Mouse (Mus musculus) spleen, postnatal 10 days (tissue): ENCODE measurements around the gene Erbb3.
A peak's percentile ranks its signal among the peaks of the same experiment; 100 is the strongest.
"Not testable (repeated sequence)": the region's sequence is repeated elsewhere in the genome, so short reads cannot be mapped to it uniquely, and the experiment has no call there.

Experiments
- DNase-seq, 2 experiments: peaks; one replicate each; pipeline ENCODE4 v3.0.0; 2021 to 2022; ENCODE audit warnings: low spot score in 2 of 2

The Erbb3 gene

DNA sequence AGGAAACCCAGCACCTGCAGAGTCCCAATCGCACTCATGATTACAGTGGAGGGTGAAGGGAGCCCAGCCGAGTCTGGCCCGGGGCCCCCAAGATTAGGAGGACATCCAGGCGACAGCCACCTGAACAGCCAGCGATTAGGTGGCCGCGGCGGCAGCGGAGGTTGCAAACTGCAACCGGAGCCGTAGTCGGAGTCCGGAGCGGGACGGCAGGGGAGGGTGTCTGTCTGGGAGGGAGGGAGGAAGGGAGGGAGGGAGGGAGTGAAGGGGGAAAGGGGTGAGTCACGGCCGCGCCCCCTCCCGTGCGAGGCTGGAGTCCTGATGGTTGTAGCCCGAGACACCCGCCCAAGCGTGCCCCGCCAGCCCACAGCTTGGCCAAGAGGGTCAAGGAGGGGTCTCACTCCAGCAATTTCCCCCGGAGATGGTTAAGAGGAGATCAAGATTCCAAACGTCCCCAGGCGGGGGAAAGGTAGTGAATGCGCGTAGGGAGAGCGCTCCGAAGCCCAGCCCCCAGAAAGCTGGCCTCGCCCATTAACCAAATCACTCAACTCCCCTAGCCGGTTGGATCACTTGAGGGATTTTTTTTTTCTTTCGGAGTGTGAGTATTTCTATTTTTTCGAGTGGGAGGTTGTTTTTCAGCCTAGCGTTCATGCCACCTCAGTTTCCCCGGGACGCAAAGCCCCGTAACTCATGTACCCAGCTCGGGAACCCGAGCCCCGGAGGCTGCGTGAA is at the start of gene Erbb3:
Gene Erbb3 (minus strand): TSS at position 189 of the 729 bp plus-strand sequence.
- DNase-seq = peak; percentile 35

DNA sequence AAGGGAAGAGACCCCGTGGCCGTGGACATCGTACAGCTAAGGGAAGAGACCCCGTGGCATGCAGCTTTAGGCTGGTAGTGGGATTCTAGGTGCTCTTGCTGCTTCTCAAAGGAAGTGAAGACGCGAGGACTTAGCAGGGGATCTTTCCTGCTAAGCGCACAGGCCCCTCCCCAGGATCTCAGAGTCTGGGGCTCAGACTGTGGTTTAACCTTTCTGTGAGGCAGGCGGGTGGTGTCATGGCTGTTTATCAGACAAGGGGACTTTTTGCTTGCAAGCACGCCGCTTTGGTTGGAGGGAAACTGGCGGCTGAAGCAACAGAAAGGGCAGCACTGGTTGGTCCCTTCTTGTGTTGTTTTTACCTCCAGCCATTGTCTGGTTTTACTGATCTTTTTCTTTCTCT is 47.6 kb upstream of the Erbb3 start:
- DNase-seq = peak in 1 of 2 experiments; percentile 53

GRCm38 (mm10) chr10:128636561-128636960 is 47.1 kb upstream of the Erbb3 start:
- DNase-seq = peak in 1 of 2 experiments; percentile 55

- DNase-seq = no peak
These were observed 46.2 kb upstream of the Erbb3 start for GRCm38 (mm10) chr10:128635697-128636096.

- DNase-seq = no peak
These were observed 42.1 kb upstream of the Erbb3 start for GRCm38 (mm10) chr10:128631571-128631970.

- not testable (repeated sequence) for DNase-seq
These were observed 40.9 kb upstream of the Erbb3 start for GRCm38 (mm10) chr10:128630306-128630705.

GRCm38 (mm10) chr10:128629746-128630145 is 40.3 kb upstream of the Erbb3 start:
- peak in 1 of 2 experiments; percentile 26 for DNase-seq

DNA sequence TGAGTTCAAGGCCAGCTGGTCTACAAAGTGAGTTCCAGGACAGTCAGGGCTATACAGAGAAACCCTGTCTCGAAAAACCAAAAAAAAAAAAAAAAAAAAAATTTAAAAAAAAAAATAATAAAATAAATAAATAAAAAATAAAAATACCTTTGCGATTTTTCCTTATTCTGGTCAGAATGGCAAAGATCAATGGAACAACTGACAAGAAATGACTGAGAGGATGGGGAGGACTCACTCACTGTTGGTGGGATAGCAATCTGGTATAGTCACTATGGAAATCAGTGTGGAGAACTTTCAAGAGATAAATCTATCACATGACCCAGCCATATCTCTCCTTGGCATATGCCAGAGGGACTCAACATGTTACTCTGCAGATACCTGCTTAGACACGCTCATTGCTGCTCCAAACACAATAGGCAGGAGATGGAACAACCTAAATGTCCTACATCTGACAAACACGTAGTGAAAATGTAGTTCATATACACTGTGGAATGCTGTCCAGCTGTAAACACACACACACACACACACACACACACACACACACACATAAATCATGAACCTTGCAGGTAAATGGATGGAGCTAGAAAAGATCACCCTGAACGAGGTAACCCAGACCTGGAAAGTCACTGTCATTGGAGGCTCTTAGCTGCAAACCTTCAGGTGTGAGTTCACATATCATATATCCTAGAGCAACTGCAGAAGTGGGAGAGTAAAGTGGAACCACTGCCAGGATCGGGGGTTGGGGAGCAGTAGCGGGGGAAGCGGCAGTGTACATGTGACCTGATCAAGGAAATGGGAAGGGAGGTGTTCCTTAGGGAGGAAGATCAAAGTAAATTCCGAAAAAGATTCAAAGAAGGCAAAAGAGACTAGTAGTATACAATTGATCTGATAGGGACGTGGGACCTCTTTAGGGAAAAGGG is 38.2 kb upstream of the Erbb3 start:
- DNase-seq = no peak

DNA sequence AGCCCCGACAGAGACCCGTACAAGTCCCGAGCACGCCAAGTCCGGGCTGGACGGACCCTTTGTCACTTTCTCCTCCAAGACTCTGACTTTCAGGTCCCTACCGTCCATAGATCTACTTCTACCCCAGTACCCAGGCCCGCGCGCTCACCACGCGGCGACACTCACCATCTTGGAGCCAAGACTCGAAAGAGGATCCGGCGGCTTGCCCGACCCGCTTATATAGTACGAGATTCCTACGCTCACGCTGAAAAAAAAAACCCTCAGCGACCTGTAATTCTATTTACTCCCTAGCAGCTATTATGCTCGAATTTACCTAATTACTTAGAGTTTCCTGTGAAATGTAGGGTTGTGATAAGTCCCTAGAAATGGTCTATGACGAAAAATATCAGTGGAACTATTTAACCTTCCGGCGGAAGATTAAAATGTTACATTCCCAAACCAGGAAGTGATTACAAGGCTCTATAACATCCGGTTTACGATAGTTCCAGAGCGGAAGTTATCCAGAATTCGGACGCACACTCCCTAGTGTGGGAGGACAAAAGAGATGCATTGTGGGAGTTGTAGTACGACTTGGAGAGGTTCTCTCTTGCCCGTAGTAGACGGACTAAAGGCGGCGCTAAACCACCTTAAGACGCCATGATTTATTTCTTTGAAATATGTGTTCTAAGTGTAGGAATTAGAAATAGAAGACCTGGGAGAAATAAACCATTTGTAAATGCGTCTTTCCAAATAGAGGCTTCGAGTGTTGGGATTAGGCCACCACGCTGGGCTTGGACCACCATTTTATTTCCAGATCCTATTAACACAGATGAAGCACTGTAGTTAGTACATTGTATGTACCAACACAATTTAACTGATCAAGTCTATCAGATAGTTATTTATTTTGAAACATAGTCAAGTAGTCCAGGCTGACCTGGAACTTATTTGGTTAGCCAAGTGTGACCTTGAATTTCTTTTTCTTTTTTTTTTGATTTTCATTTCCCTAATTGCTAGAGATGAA is 37.2 kb upstream of the Erbb3 start, which contains the start of gene Rps26:
Gene Rps26 (minus strand): TSS at position 437 of the 1,000 bp plus-strand sequence.
- DNase-seq = peak; percentile 87 to 88

GRCm38 (mm10) chr10:128625287-128625894 is 35.9 kb upstream of the Erbb3 start:
- DNase-seq = no peak

DNA sequence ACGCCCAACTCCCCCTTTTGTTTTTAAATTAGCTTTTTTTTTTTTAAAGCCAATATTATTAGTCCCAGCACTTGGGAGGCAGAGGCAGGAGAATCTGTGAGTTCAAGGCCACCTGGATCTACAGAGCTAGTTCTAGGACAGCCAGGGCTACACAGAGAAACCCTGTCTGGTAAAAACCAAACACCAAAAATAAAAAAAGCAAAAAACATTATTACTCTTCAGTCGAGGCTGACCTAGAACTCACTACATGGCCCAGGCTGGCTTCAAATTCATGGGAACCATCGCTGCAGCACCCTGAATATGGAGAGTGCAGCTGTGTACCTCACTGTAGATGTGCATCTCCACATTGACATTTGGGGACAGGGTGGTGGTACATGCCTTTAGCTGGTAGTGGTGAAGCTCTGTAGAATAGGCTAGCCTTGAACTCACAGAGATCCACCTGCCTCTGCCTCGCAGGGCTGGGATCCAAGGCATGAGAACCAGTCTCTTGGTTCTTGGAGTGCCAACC is 33.7 kb upstream of the Erbb3 start:
- DNase-seq = not testable (repeated sequence)

DNA sequence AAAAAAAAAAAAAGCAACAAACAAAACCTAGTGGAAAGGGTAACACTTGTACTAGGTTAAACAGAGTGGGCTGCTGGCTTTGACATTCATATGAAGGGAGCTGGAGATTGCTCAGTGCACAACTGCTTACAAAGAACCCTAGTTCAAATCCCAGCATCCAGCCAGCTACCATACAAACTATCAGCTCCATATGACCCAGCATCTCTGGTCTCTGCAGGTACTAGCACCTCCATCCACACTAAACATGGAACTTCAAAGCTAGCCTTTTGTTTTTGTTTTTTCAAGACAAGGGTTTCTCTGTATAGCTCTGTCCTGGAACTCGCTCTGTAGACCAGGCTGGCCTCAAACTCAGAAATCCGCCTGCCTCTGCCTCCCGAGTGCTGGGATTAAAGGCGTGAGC is 33.2 kb upstream of the Erbb3 start:
- no peak for DNase-seq

- no peak for DNase-seq
These were observed 32.6 kb upstream of the Erbb3 start for GRCm38 (mm10) chr10:128621986-128622520.

DNA sequence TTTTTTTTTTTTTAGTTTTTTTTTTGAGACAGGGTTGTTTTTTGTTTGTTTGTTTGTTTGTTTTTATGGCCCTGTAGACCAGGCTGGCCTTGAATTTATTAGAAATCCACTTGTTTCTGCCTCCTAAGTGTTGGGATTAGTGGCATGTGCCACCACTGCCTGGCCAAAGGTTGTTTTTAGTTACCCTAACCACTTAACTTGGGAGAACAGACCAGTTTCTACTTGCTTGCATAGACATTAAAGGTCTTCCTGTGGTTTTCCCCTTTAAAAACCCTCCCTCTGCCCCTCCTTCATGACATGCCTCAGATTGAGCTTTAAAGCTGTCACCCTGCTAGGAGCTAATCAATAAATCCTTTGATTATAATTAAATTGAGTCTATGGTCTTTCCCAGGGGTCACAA is 30.8 kb upstream of the Erbb3 start:
- no peak for DNase-seq

GRCm38 (mm10) chr10:128619148-128619547 is 29.7 kb upstream of the Erbb3 start:
- DNase-seq = not testable (repeated sequence)

DNA sequence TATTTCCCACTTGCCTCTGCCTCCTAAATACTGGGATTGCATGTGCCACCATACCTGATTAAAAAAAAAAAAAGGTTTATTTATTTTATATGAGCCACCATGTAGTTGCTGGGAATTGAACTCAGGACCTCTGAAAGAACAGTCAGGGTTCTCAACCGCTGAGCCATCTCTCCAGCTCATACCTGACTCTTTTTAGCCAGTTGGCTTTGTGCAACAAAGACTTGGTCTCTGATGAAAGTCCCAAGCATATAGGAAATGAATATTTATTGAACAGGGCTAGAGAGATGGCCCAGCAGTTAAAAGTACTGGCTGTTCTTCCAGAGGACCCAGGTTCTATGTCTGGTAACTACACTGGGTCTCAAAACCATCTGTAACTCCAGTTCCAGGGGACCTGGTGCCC is 29.1 kb upstream of the Erbb3 start:
- no peak for DNase-seq

DNA sequence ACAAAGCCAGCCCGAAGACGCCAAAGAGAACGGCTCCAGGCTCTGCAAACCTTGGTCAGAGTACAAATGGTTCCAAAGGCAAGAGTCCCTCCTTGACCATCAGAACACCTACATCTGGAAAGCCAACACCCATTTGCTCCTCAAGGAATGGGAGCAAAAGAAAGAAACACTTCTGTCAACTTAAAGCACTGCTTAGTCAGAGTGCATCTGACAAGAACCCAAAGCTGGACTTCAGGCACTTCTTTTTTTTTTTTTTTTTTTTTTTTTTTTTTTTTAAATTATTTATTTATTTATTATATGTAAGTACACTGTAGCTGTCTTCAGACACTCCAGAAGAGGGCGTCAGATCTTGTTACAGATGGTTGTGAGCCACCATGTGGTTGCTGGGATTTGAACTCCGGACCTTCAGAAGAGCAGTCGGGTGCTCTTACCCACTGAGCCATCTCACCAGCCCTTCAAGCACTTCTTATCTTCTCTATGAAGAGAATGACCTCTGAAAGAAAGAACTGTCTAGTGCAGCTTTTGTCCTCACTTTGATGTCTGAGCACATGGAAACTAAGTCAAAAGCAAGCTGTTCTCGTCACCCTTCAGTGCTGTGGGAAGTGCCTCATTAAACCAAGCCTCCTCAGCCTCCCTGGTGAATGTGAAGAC is 26.5 kb upstream of the Erbb3 start:
- DNase-seq = not testable (repeated sequence)

GRCm38 (mm10) chr10:128614934-128615333 is 25.5 kb upstream of the Erbb3 start:
- no peak for DNase-seq

GRCm38 (mm10) chr10:128613820-128614219 is 24.4 kb upstream of the Erbb3 start:
- not testable (repeated sequence) for DNase-seq

DNA sequence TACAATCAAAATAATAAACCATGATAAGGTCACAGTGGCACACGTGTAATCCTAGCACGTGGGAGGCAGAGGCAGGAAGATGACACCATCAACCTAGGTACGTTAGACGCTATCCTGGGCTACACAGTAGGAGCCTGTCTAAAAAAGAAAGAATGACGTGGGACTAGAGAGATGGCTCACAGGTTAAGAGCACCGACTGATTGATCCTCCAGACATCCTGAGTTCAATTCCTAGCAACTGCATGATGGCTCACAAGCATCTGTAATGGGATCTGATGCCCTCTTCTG is 23.6 kb upstream of the Erbb3 start:
- DNase-seq = no peak
